Mouse (Mus musculus) urinary bladder, postnatal 10 days (tissue): Measurements from ENCODE around the gene Vac14.

Experiments
- DNase-seq: peaks from one replicate; pipeline ENCODE4 v3.0.0; 2022; ENCODE audit warnings: low spot score

Gene Vac14

GRCm38 (mm10) chr8:110718209-110718968 is 100.0 kb downstream of the Vac14 start:
- no peak for DNase-seq

GRCm38 (mm10) chr8:110718969-110719670 is 100.7 kb downstream of the Vac14 start:
- no peak for DNase-seq

GRCm38 (mm10) chr8:110719898-110720653 is 101.7 kb downstream of the Vac14 start:
- DNase-seq: no peak

- DNase-seq: peak; percentile 55
Measured at GRCm38 (mm10) chr8:110720685-110721598, 102.6 kb downstream of the Vac14 start, which contains the start of gene Mtss1l. TSS of gene Mtss1l (plus strand) at chr8:110721476.

GRCm38 (mm10) chr8:110721606-110722413 is 103.4 kb downstream of the Vac14 start:
- no peak for DNase-seq

GRCm38 (mm10) chr8:110722414-110723011 is 104.1 kb downstream of the Vac14 start:
- DNase-seq: no peak

- no peak for DNase-seq
Measured at GRCm38 (mm10) chr8:110724493-110724892, 106.1 kb downstream of the Vac14 start.

- no peak for DNase-seq
Measured at GRCm38 (mm10) chr8:110725084-110725838, 106.9 kb downstream of the Vac14 start.

- no peak for DNase-seq
Measured at GRCm38 (mm10) chr8:110726893-110727292, 108.5 kb downstream of the Vac14 start.

GRCm38 (mm10) chr8:110731346-110731859 is 113.0 kb downstream of the Vac14 start:
- DNase-seq: no peak

- no peak for DNase-seq
Measured at GRCm38 (mm10) chr8:110733036-110733435, 114.7 kb downstream of the Vac14 start.

GRCm38 (mm10) chr8:110738591-110739195 is 120.3 kb downstream of the Vac14 start:
- no peak for DNase-seq

- DNase-seq: no peak
Measured at GRCm38 (mm10) chr8:110740629-110741175, 122.3 kb downstream of the Vac14 start.

GRCm38 (mm10) chr8:110741816-110742451 is 123.5 kb downstream of the Vac14 start:
- no peak for DNase-seq

- DNase-seq: no peak
Measured at GRCm38 (mm10) chr8:110742452-110742818, 124.0 kb downstream of the Vac14 start.

GRCm38 (mm10) chr8:110745162-110745561 is 126.8 kb downstream of the Vac14 start:
- no peak for DNase-seq

GRCm38 (mm10) chr8:110746661-110747060 is 128.3 kb downstream of the Vac14 start:
- no peak for DNase-seq
